Mouse (Mus musculus) embryonic facial prominence, embryonic 15.5 days (tissue): ENCODE data around the gene Gm11627. TPM values are rescaled to one million over a fixed set of nuclear protein-coding genes. Genes with fewer than 3 reads are reported as not detected.
A peak's percentile ranks its signal among the peaks of the same experiment; 100 is the strongest.

ENCODE experiments used
- ATAC-seq: fragments of 200-750 bp; cut with Nextera tagmentation; 2 replicates; pipeline ENCODE4 v1.8.0; 2017; ENCODE audit warnings: low read depth, moderate TSS enrichment; ENCODE audit not compliant: insufficient number of reproducible peaks, low FRiP score, low TSS enrichment
- H3K27ac ChIP-seq: fragments of 300-500 bp; sonication (generic); replicated peaks from 2 replicates; pipeline ENCODE4 v1.5.1; 2015; ENCODE audit warnings: mild to moderate bottlenecking, inconsistent platforms
- H3K27me3 ChIP-seq: fragments of 300-500 bp; sonication (generic); 2 replicates; pipeline ENCODE4 v1.6.1; 2015; ENCODE audit warnings: inconsistent platforms
- H3K36me3 ChIP-seq: fragments of 300-500 bp; sonication (generic); 2 replicates; pipeline ENCODE4 v1.6.1; 2015; ENCODE audit warnings: mild to moderate bottlenecking, inconsistent platforms
- H3K4me1 ChIP-seq: fragments of 300-500 bp; sonication (generic); 2 replicates; pipeline ENCODE4 v1.6.1; 2015; ENCODE audit warnings: inconsistent platforms
- H3K4me2 ChIP-seq: fragments of 300-500 bp; sonication (generic); replicated peaks from 2 replicates; pipeline ENCODE4 v1.6.1; 2015; ENCODE audit warnings: mild to moderate bottlenecking, inconsistent platforms
- H3K4me3 ChIP-seq: fragments of 300-500 bp; sonication (generic); replicated peaks from 2 replicates; pipeline ENCODE4 v1.5.1; 2015; ENCODE audit warnings: mild to moderate bottlenecking, inconsistent platforms
- H3K9ac ChIP-seq: fragments of 300-500 bp; sonication (generic); 2 replicates; pipeline ENCODE4 v1.6.1; 2015; ENCODE audit warnings: inconsistent platforms
- H3K9me3 ChIP-seq: fragments of 300-500 bp; sonication (generic); replicated peaks from 2 replicates; pipeline ENCODE4 v1.6.1; 2016; ENCODE audit warnings: inconsistent platforms
- WGBS: fragments of 180-500 bp; shearing (Covaris S2); methylation state at CpG from one replicate; pipeline ENCODE4 v1.1.7; 2015; 5-methylcytosine and 5-hydroxymethylcytosine counted together
- polyA plus RNA-seq: library from polyadenylated mRNA; unstranded; fragments of >200 nt; fragmentation: Nextera tagmentation; extraction: Ambion mirVana; gene quantifications from 2 replicates; pipeline ENCODE4 v1.2.1, GENCODE M21; 2015

Gm11627 gene
- polyA plus RNA-seq: 11.1 and 12.0 TPM in 2 replicates

DNA sequence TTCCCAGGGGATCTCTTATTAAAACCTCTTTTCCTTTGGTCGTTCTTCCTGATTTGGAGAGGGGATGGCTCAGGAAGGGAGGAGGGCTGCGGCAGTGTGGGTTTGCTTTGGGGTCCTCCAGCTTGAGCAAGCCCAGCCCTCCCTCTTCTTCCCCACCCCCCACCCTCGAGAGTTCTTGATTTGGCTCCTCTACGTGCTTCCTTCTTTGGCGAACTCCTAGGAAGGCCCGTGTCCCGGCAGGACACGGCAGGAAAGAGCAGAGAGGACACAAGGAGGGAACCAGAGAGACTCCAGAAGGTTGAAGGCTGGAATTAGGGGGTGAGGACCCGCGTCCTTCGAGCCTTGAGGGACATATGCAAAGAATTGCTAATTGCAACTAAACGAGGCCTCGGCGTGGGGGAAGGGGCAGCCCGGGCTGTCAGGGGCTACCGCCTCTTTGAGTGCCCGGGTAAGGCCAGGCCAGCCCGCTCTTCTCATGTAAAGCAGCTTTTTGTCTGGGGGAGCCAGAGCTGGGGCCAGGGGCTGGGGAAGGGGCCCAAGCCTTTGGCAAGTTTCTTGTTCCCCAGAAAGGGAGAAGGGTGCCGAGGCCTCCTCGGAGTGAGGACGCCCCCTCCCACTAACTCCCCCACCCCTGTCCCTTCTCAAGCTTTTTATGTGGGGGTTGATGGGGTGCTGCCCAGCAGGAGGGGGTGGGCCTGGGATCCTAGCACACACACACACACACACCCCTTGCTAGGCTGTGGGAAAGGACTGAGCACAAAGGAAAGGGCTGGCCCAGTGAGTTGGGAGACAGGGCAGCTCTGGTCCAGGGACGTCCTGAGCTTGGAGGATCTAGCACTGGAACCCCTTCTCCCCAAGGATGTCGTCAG is at the start of gene Gm11627:
TSS of gene Gm11627 (minus strand) at position 297 of the 869 bp plus-strand sequence.
- Histone ChIP-seq H3K27me3 (no peaks in the 10 kb centered on the region), H3K9ac (peak within 1 kb of the TSS; percentile 46), H3K27ac (peak within 1 kb of the TSS; percentile 91), H3K4me1 (peaks cover 42% of the 10 kb centered on the region), H3K36me3 (no peaks in the 10 kb centered on the region), H3K4me2 (peak within 1 kb of the TSS; percentile 50), H3K4me3 (peak within 1 kb of the TSS; percentile 39), H3K9me3 (no peaks in the 10 kb centered on the region)
- WGBS: 13% methylated on average over 23 of the region's 23 CpGs
- ATAC-seq: peak; percentile 49

DNA sequence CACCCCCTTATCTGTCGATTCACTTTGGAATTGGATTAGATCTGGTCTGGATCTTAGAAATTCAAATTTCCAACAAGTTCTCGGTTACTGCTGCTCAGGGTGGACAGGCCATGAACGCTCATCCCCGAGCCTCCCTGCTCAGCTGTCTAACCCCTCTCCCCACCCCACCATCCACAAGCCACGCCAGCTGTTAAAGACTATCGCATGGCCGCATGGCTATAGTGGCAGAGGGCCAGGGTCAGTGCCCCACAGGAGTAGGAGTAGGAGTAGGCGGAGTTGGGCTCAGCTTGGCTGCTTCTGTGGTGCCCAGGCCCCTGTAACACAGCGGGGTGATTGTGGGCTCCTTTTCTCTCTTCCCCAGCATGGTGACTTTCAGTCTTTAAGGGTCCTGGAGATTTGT is 49.3 kb upstream of the Gm11627 start:
- Histone ChIP-seq H3K27ac (no peak overlapping the region), H3K36me3 (no peaks in the 10 kb centered on the region), H3K9ac (no peak overlapping the region), H3K27me3 (no peaks in the 10 kb centered on the region), H3K4me3 (no peak overlapping the region), H3K4me1 (peaks cover 61% of the 10 kb centered on the region), H3K9me3 (no peaks in the 10 kb centered on the region), H3K4me2 (no peak overlapping the region)
- WGBS: 58% methylated on average over 9 of the region's 9 CpGs
- no peak for ATAC-seq

DNA sequence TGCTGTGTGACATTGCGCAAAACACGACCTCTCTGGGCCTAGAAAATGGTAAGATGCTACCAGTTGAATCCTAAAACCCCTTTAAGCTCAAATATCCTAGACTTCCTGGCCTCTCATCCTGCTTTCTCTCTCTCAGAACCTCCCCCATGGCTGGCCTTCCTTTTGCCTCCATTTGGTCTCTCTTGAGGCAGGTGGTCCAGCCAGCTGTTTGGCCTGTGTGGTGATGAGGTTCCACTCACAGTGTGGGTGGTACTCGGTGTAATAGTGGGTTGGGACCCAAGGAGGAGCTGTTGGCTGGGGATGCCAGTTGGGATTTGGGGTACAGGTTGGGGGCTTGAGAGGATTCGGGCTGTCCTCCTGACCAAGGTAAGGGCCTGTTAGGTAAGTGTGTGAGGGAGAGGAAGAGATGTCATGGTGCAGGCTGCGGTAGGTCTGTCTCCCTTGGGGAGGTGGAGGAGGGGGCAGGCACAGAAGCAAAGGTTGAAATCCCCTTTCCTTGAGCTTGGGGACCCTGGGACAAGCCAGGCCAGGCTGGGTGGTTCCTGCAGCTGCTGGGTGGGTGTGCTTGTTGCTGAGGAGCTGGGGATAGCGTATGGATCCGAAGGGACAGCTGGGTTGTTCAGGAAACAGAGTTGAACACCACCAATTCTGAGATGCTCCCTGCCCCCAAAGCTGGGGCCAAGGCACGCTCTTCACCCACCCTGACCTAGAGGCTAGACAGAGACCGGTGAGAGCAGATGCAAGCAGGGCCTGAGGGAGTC is 48.1 kb upstream of the Gm11627 start:
- WGBS: 78% methylated on average over 9 of the region's 9 CpGs
- Histone ChIP-seq H3K9ac (no peak overlapping the region), H3K4me2 (no peak overlapping the region), H3K27me3 (no peaks in the 10 kb centered on the region), H3K27ac (no peak overlapping the region), H3K9me3 (no peaks in the 10 kb centered on the region), H3K36me3 (no peaks in the 10 kb centered on the region), H3K4me3 (no peak overlapping the region), H3K4me1 (peaks cover 53% of the 10 kb centered on the region)
- no peak for ATAC-seq

DNA sequence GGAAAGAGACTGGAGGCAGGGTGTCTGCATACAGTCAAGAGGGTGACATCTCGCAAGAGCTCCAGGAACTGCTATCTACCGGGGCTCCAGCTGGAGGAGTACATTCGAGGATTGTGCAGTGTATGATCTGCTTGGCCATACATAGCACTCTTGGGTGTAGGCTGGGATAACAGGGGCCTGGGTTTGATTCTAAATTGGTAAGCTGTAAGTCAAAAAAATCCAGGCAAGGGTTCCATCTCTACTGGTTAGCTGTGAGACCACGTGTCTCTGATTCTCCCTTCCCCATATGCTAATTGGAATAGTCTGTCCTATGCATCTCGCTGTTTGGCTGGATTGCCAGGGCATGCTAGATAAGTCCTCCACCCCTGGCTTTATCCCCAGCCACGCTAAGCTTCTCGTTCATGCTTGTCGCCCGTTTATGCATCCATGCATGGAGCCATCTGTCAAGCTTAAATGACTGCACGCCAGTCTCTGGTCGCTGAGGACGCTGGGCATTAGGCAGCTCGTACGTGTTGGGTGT is 45.7 kb upstream of the Gm11627 start:
- H3K4me3 ChIP-seq: 0 out of 2 replicates have a peak overlapping the region, but pooled peaks have one; percentile 0
- peaks cover 37% of the 10 kb centered on the region for H3K4me1 ChIP-seq
- H3K9me3 ChIP-seq: no peaks in the 10 kb centered on the region
- H3K27ac ChIP-seq: peak overlapping the region; percentile 94
- WGBS: 15% methylated on average over 14 of the region's 14 CpGs
- no peaks in the 10 kb centered on the region for H3K36me3 ChIP-seq
- no peak overlapping the region for H3K9ac ChIP-seq
- ATAC-seq: peak; percentile 59
- no peaks in the 10 kb centered on the region for H3K27me3 ChIP-seq
- H3K4me2 ChIP-seq: peak overlapping the region; percentile 30

DNA sequence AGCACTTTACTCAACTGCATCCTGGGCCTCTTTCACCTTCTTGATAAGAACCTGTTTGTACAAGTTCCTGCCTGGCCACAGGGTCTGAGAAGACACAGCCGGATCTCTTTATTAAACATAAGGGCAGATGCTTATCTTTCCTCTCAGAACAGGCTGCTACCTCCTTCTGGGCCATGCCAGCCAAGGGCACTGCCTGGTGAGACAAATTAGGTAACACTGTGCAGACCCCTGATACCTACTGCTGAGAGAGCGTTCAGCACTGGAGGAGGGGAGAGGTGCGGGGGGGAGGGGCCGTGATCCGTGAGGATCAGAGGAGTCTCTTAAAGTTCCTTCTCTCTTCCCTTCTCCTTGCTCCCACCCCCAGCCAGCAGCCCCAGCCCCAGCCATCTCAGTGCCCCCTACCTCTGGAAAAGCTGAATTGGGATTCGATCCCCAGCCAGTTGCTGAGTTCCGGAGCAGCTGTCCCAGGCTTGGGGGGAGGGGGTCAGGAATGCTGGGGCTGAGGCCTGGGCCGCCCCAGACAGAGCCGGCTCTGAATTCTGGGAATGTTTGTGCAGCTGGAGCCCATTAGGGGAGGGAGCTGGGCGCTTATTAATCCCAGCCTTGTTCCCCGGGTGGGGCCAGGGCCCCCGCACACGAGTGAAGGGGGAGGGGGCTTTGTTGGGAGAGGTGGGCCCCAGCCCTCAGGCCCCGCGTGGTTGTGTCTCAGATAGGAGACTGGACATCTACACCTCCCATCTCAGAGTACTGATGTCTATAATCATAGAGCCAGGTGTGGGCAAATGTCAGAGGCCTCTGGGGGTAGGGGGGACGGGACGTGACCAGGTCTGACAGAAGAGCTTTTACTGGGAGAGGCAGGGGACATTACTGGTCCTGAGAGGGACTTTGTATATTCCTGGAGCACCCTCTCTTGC is 44.9 kb upstream of the Gm11627 start:
- Histone ChIP-seq H3K4me2 (peak overlapping the region; percentile 30), H3K27me3 (no peaks in the 10 kb centered on the region), H3K4me3 (peak overlapping the region; percentile 26), H3K9ac (no peak overlapping the region), H3K9me3 (0 out of 2 replicates have a peak, but pooled peaks cover 3% of the 10 kb centered on the region), H3K4me1 (peaks cover 32% of the 10 kb centered on the region), H3K36me3 (no peaks in the 10 kb centered on the region), H3K27ac (peak overlapping the region; percentile 94)
- ATAC-seq: peak; percentile 92
- 4% methylated on average over 17 of the region's 17 CpGs for WGBS

DNA sequence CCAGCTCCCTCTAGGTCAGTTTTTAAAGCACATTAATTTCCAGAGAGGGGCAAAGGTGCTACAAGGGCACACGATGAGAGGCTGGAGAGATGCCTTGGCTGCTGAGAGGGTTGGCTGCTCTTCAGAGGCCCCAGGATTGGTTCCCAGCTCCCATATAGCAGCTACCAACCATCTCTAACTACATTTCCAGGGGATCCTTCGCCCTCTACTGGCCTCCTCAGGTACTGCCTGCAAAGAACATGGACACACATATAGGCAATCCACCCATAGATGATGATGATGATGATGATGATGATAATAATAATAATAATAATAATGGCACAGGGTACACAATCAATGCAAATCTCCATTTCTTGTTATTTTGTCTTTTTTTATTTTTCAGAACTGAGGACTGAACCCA is 40.2 kb upstream of the Gm11627 start:
- Histone ChIP-seq H3K27ac (no peak overlapping the region), H3K9me3 (0 out of 2 replicates have a peak, but pooled peaks cover 4% of the 10 kb centered on the region), H3K36me3 (no peaks in the 10 kb centered on the region), H3K9ac (no peak overlapping the region), H3K4me2 (no peak overlapping the region), H3K4me1 (peaks cover 13% of the 10 kb centered on the region), H3K4me3 (no peak overlapping the region), H3K27me3 (no peaks in the 10 kb centered on the region)
- WGBS: 68% methylated on average over 2 of the region's 2 CpGs
- ATAC-seq: no peak

DNA sequence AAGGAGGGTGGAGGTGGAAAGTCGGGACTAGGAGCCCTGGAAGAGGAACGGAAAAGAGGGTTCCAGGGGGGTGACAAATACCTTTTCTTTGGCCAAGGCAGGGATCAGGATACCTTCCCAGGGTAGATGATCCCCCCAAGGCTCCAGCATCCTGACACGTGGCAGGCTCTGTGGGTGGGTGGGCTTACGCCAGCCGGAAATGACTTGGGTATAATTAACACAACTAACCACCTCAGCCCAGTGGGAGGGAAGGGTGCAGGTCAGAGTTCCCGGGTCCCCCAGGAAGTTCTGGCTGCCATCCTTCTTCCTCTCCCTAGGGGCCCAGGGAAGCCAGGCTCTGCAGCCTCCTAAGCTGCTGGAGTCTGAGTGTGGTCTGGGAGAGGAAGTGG is 32.0 kb upstream of the Gm11627 start:
- H3K36me3 ChIP-seq: no peaks in the 10 kb centered on the region
- H3K4me3 ChIP-seq: no peak overlapping the region
- H3K4me2 ChIP-seq: 0 out of 2 replicates have a peak overlapping the region, but pooled peaks have one; percentile 8
- H3K4me1 ChIP-seq: peaks cover 39% of the 10 kb centered on the region
- no peaks in the 10 kb centered on the region for H3K27me3 ChIP-seq
- no peak for ATAC-seq
- H3K9ac ChIP-seq: no peak overlapping the region
- peak overlapping the region; percentile 99 for H3K27ac ChIP-seq
- no peaks in the 10 kb centered on the region for H3K9me3 ChIP-seq
- WGBS: 15% methylated on average over 6 of the region's 6 CpGs

DNA sequence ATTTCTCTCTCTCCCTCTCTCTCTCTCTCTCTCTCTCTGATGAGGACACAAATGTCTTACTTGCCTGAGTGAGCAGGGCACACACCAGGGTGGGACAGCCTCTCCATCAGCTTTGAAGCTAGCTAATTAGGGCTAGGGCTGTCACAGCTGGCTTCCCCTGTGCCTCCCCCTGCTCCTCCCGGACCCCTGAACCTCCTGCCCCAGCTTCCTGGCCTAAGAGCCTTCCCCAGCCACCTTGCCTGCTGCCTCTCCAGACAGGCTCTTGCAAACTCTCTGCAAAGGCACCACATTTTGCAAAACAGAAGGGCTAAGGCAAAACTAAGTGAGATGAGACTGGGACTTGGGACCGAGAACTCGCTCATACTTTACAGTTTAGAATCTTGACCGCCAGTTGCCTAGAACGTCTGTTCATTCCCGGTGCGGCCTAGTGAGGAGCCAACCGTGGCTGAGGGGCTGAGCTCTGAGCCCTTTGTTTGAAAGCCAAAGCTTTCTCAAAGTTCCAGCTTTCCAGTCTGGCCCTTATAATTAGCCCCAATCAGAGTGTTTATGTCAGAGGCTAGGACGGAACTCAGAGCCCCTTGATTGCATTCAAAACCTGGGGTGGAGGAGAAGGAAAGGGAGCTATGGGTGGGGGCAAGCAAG is 31.5 kb upstream of the Gm11627 start:
- H3K4me2 ChIP-seq: 0 out of 2 replicates have a peak overlapping the region, but pooled peaks have one; percentile 8
- peaks cover 39% of the 10 kb centered on the region for H3K4me1 ChIP-seq
- no peak overlapping the region for H3K9ac ChIP-seq
- H3K4me3 ChIP-seq: no peak overlapping the region
- peak overlapping the region; percentile 99 for H3K27ac ChIP-seq
- H3K9me3 ChIP-seq: no peaks in the 10 kb centered on the region
- WGBS: 16% methylated on average over 9 of the region's 9 CpGs
- H3K27me3 ChIP-seq: no peaks in the 10 kb centered on the region
- 0 out of 2 replicates have a peak, but pooled peaks have one; percentile 48 for ATAC-seq
- no peaks in the 10 kb centered on the region for H3K36me3 ChIP-seq

DNA sequence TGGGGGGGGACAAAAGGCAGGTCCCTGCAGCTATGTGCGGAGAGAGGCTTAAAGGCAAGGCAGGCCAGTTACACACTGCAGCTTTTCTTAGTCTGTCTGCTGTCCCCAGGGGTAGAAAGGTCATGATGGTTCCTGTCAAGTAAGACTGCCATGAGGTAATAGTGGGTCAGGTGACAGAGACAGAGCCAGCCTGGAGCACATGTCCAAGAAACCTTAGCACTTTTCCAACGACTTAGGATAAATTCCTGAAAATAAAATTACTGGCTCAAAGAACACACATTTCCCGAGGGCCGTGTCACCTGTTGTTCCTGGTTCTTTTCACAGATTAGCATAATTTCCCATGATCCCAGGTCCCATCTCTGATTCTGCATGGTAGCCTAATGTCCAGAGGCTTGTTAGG is 31.0 kb upstream of the Gm11627 start:
- H3K27me3 ChIP-seq: no peaks in the 10 kb centered on the region
- H3K4me3 ChIP-seq: no peak overlapping the region
- peak overlapping the region; percentile 99 for H3K27ac ChIP-seq
- no peaks in the 10 kb centered on the region for H3K9me3 ChIP-seq
- H3K4me1 ChIP-seq: peaks cover 39% of the 10 kb centered on the region
- no peak for ATAC-seq
- 0 out of 2 replicates have a peak overlapping the region, but pooled peaks have one; percentile 8 for H3K4me2 ChIP-seq
- H3K9ac ChIP-seq: no peak overlapping the region
- no peaks in the 10 kb centered on the region for H3K36me3 ChIP-seq
- WGBS: 23% methylated on average over 4 of the region's 4 CpGs

DNA sequence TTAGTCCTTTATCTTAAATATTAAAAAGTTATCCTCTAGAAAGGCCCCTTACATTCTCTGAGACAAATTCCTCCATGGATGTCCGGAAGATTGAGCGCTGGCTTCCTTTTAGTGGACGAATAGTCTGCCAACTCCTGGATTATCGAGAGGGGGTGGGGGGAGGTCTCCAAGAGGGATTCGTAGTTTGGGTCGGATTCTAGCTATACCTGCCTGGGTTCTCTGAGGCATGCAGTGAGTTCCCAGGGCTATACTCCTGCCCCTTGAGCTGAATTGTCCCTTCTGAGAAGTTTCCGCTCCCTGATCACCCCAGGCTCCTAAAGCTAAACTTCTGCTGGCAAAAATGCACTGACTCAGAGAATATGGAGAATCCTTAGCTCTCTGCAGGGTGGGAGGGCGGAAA is 30.2 kb upstream of the Gm11627 start:
- 46% methylated on average over 8 of the region's 8 CpGs for WGBS
- no peaks in the 10 kb centered on the region for H3K27me3 ChIP-seq
- H3K27ac ChIP-seq: peak overlapping the region; percentile 99
- H3K4me1 ChIP-seq: peaks cover 39% of the 10 kb centered on the region
- H3K36me3 ChIP-seq: no peaks in the 10 kb centered on the region
- no peak for ATAC-seq
- no peaks in the 10 kb centered on the region for H3K9me3 ChIP-seq
- no peak overlapping the region for H3K9ac ChIP-seq
- H3K4me3 ChIP-seq: no peak overlapping the region; the same call in 1 of the 2 replicates
- H3K4me2 ChIP-seq: peak overlapping the region; percentile 72
